Mouse (Mus musculus): ENCODE data around the gene Hoxb5. TPM values are rescaled to one million over a fixed set of nuclear protein-coding genes. Genes with fewer than 3 reads are reported as not detected.
A peak's percentile ranks its signal among the peaks of the same experiment; 100 is the strongest.

Hoxb5 gene
- polyA plus RNA-seq, 1 experiment from 2014 or later: 0.30 TPM

DNA sequence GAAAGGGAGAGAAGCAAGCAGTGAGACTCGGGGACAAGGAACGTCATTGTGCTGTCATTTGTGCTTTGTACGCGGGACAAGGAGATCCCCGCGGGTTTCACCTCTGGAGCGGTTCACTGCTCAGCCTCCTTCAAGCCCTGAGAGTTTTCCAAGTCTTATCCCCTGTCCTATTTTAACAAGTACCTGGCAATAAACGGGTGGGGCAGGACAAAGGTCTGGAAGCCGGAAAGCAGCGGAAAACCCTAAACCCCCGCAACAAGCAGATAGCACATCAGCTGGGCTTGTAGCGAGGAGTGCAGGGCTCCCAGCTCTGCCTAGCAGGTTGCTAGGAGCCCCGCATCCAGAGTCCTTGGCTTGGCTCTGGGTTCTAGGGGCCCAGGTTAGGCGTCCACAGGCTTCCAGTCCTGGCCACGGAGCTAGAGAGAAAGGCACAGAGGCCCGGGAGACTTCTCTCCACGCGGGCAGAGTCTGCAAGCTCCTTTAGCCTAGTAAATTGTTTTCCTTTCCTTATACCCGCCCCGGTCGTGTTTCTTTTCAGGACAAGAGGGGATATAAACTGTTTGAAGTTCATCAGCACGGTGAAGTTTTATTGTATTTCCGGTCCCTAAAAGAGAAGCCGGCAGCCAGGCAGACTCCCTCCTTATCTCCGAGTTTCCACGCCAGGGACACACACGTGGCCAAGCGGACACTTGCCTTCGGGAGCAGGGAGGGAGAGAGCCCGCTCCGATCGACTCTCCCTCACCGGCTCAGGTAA lies 39.3 kb upstream of the Hoxb5 start:
- no peak overlapping the region for H3K4me3 ChIP-seq (replicated peaks)
- no peak overlapping the region for H3K9ac ChIP-seq
- H3K4me1 ChIP-seq (replicated peaks): no peaks in the 10 kb centered on the region
- no peak for ATAC-seq (ENCODE audit: insufficient read depth)
- H3K27ac ChIP-seq (replicated peaks): no peak overlapping the region
- H3K4me2 ChIP-seq: no peak overlapping the region
- WGBS (ENCODE audit: insufficient replicate concordance): 6% methylated on average over 33 of the region's 33 CpGs
- H3K9me3 ChIP-seq (replicated peaks): no peaks in the 10 kb centered on the region
- H3K36me3 ChIP-seq (replicated peaks): no peaks in the 10 kb centered on the region
- peaks cover 97% of the 10 kb centered on the region for H3K27me3 ChIP-seq

DNA sequence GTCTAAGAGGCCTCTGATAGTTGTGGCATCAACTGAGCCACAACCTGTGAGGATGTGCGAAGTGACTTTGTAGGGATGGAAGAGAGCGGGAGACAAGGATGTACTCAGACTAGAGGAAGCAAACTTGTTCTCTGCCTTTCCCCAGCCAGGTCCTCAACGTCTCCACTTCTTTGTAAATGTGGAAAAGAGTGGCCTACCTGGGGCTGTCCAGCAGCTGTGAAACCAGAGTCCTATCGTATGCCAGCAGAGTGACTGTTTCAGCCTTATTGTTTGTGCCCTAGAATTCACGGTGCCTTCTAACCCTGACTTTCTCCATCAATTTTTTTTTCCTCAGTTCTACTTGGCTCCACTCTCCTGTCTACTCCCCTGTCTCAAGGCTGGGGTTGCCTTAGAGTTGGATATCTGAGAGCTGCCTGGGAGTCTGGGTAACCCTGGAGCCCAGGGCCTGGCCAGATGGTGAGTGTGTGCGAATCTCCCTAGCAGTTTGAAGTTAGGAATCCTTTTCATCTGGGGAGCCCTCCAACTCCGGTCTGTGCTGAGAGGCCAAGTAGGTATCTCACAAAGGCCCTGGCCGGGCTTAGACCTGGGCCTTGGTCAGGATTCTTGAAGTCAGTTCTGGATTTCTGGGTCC lies 38.6 kb upstream of the Hoxb5 start:
- H3K27ac ChIP-seq (replicated peaks): no peak overlapping the region
- H3K36me3 ChIP-seq (replicated peaks): no peaks in the 10 kb centered on the region
- H3K4me3 ChIP-seq (replicated peaks): no peak overlapping the region
- no peak overlapping the region for H3K9ac ChIP-seq
- no peaks in the 10 kb centered on the region for H3K4me1 ChIP-seq (replicated peaks)
- H3K4me2 ChIP-seq: no peak overlapping the region
- no peak for ATAC-seq (ENCODE audit: insufficient read depth)
- peaks cover 97% of the 10 kb centered on the region for H3K27me3 ChIP-seq
- no peaks in the 10 kb centered on the region for H3K9me3 ChIP-seq (replicated peaks)
- WGBS (ENCODE audit: insufficient replicate concordance): 33% methylated on average over 8 of the region's 8 CpGs

GRCm38 (mm10) chr11:96265954-96266353 lies 37.2 kb upstream of the Hoxb5 start:
- Histone ChIP-seq H3K27ac (replicated peaks) (no peak overlapping the region), H3K4me3 (replicated peaks) (no peak overlapping the region), H3K4me1 (replicated peaks) (no peaks in the 10 kb centered on the region), H3K9me3 (replicated peaks) (no peaks in the 10 kb centered on the region), H3K9ac (no peak overlapping the region), H3K36me3 (replicated peaks) (no peaks in the 10 kb centered on the region), H3K4me2 (no peak overlapping the region), H3K27me3 (peaks cover 98% of the 10 kb centered on the region)
- 13% methylated on average over 7 of the region's 7 CpGs for WGBS (ENCODE audit: insufficient replicate concordance)
- no peak for ATAC-seq (ENCODE audit: insufficient read depth)

- no peak for ATAC-seq (ENCODE audit: insufficient read depth)
These were observed 35.9 kb upstream of the Hoxb5 start for GRCm38 (mm10) chr11:96267021-96267920.

GRCm38 (mm10) chr11:96268031-96268745 lies 34.9 kb upstream of the Hoxb5 start:
- WGBS (ENCODE audit: insufficient replicate concordance): 26% methylated on average over 1 of the region's 1 CpGs
- no peaks in the 10 kb centered on the region for H3K36me3 ChIP-seq (replicated peaks)
- H3K27ac ChIP-seq (replicated peaks): no peak overlapping the region
- no peak overlapping the region for H3K4me3 ChIP-seq (replicated peaks)
- ATAC-seq (ENCODE audit: insufficient read depth): no peak
- H3K4me1 ChIP-seq (replicated peaks): no peaks in the 10 kb centered on the region
- H3K9me3 ChIP-seq (replicated peaks): no peaks in the 10 kb centered on the region
- H3K27me3 ChIP-seq: peaks cover 98% of the 10 kb centered on the region
- H3K4me2 ChIP-seq: no peak overlapping the region
- no peak overlapping the region for H3K9ac ChIP-seq

More at GRCm38 (mm10) chr11:96267021-96267920, 35.9 kb upstream of the Hoxb5 start:
- H3K27me3 ChIP-seq: peaks cover 98% of the 10 kb centered on the region
- no peak overlapping the region for H3K4me3 ChIP-seq (replicated peaks)
- no peak overlapping the region for H3K27ac ChIP-seq (replicated peaks)
- H3K9ac ChIP-seq: no peak overlapping the region
- H3K9me3 ChIP-seq (replicated peaks): no peaks in the 10 kb centered on the region
- no peak overlapping the region for H3K4me2 ChIP-seq
- H3K36me3 ChIP-seq (replicated peaks): no peaks in the 10 kb centered on the region
- no peaks in the 10 kb centered on the region for H3K4me1 ChIP-seq (replicated peaks)
- WGBS (ENCODE audit: insufficient replicate concordance): 33% methylated on average over 7 of the region's 7 CpGs

DNA sequence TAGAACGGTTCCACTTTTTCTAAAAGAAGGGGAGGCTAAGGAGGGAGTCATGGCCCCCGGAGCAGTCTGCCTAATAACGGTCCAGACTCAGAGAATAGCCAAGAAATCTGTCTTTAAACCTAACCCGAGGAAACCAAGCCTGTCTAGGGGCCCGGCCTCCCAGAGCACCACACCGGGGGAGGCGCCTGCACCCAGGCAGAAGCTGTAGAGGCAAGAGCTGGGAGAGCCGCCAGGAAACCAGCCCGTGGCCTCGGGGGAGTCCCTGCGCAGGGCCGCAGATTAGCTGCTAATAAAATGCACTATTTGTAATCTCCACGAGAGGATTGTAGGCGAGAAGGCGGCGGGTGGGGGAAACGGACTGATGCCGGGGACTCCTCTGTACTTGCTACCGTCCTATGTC lies 33.3 kb upstream of the Hoxb5 start:
- H3K4me3 ChIP-seq (replicated peaks): no peak overlapping the region
- no peak overlapping the region for H3K4me2 ChIP-seq
- ATAC-seq (ENCODE audit: insufficient read depth): no peak
- H3K27me3 ChIP-seq: peaks cover 98% of the 10 kb centered on the region
- no peaks in the 10 kb centered on the region for H3K36me3 ChIP-seq (replicated peaks)
- H3K27ac ChIP-seq (replicated peaks): no peak overlapping the region
- no peak overlapping the region for H3K9ac ChIP-seq
- WGBS (ENCODE audit: insufficient replicate concordance): 4% methylated on average over 19 of the region's 19 CpGs
- no peaks in the 10 kb centered on the region for H3K9me3 ChIP-seq (replicated peaks)
- H3K4me1 ChIP-seq (replicated peaks): no peaks in the 10 kb centered on the region

DNA sequence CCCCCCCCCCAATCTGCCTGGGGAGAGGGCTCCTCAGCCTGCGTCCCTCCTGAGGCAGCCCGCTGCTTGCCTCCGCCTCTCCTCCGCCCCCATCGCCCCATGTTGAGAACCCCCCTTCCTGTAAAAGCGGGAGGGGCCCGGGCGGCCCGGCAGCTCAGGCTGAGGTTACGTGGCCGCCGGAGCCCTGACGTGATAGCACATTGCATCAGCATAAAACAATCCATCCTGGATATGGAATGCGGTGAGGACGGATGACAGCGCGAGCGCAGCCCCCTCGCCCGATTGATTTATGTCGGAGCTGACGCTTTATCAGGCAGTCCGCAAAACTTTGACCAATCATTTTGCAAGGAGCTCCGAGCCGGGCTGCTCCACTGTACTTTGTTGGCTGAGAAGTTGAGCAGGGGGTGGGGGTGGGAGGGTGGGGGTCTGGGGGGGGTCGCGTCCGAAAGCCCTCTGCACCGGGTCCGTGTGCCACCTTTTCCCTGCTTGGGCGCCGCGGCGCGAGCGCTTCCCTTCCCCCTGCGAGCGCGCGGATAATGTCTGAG lies 32.1 kb upstream of the Hoxb5 start, which contains the start of gene Hoxb9:
TSS of gene Hoxb9 (plus strand) at position 462 of the 545 bp plus-strand sequence.
- no peaks in the 10 kb centered on the region for H3K36me3 ChIP-seq (replicated peaks)
- peak within 1 kb of the TSS; percentile 25; the same call in 1 of the 2 replicates for H3K4me2 ChIP-seq
- no peak within 1 kb of the TSS for H3K4me3 ChIP-seq (replicated peaks)
- no peak within 1 kb of the TSS for H3K27ac ChIP-seq (replicated peaks)
- ATAC-seq (ENCODE audit: insufficient read depth): no peak
- no peaks in the 10 kb centered on the region for H3K9me3 ChIP-seq (replicated peaks)
- H3K27me3 ChIP-seq: peaks cover 98% of the 10 kb centered on the region
- H3K9ac ChIP-seq: no peak within 1 kb of the TSS
- no peaks in the 10 kb centered on the region for H3K4me1 ChIP-seq (replicated peaks)
- 2% methylated on average over 40 of the region's 40 CpGs for WGBS (ENCODE audit: insufficient replicate concordance)

DNA sequence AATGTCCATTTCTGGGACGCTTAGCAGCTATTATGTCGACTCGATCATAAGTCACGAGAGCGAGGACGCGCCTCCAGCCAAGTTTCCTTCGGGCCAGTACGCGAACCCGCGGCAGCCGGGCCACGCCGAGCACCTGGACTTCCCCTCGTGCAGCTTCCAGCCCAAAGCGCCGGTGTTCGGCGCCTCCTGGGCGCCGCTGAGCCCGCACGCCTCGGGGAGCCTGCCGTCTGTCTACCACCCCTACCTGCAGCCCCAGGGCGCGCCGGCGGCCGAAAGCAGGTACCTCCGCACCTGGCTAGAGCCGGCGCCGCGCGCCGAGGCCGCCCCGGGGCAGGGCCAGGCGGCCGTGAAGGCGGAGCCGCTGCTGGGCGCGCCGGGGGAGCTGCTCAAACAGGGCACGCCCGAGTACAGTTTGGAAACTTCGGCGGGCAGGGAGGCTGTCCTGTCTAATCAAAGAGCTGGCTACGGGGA lies 31.6 kb upstream of the Hoxb5 start:
- Histone ChIP-seq H3K27me3 (peaks cover 98% of the 10 kb centered on the region), H3K4me3 (replicated peaks) (no peak overlapping the region), H3K27ac (replicated peaks) (no peak overlapping the region), H3K4me2 (peak overlapping the region; percentile 25; the same call in 1 of the 2 replicates), H3K36me3 (replicated peaks) (no peaks in the 10 kb centered on the region), H3K4me1 (replicated peaks) (no peaks in the 10 kb centered on the region), H3K9me3 (replicated peaks) (no peaks in the 10 kb centered on the region), H3K9ac (no peak overlapping the region)
- no peak for ATAC-seq (ENCODE audit: insufficient read depth)
- under 1% methylated on average over 52 of the region's 52 CpGs for WGBS (ENCODE audit: insufficient replicate concordance)

GRCm38 (mm10) chr11:96272024-96272921 lies 30.9 kb upstream of the Hoxb5 start:
- peaks cover 98% of the 10 kb centered on the region for H3K27me3 ChIP-seq

More at GRCm38 (mm10) chr11:96272024-96272921, 30.9 kb upstream of the Hoxb5 start:
- Histone ChIP-seq H3K9me3 (replicated peaks) (no peaks in the 10 kb centered on the region), H3K4me2 (no peak overlapping the region), H3K27ac (replicated peaks) (no peak overlapping the region), H3K9ac (no peak overlapping the region), H3K36me3 (replicated peaks) (no peaks in the 10 kb centered on the region), H3K4me1 (replicated peaks) (no peaks in the 10 kb centered on the region), H3K4me3 (replicated peaks) (no peak overlapping the region)
- WGBS (ENCODE audit: insufficient replicate concordance): under 1% methylated on average over 58 of the region's 58 CpGs
- ATAC-seq (ENCODE audit: insufficient read depth): no peak
